Mouse (Mus musculus) thymus, adult 2 months (tissue): ENCODE results near the gene Tedc2. TPM values are rescaled to one million over a fixed set of nuclear protein-coding genes. Genes with fewer than 3 reads are reported as not detected.

ENCODE experiments used
- DNase-seq: peaks from one replicate; pipeline ENCODE4 v3.0.0; 2021
- H3K27ac ChIP-seq: fragments of 200-500 bp; 2 replicates; pipeline ENCODE4 v1.5.1; 2012; ENCODE audit warnings: low read length, control low read depth; ENCODE audit not compliant: control insufficient read depth, insufficient read depth
- H3K27me3 ChIP-seq: fragments of 200-500 bp; 2 replicates; pipeline ENCODE4 v1.6.1; 2012; ENCODE audit warnings: mild to moderate bottlenecking, low read length, moderate library complexity, mixed read lengths; ENCODE audit not compliant: control insufficient read depth, insufficient read depth
- H3K36me3 ChIP-seq: fragments of 200-500 bp; 2 replicates; pipeline ENCODE4 v1.6.1; 2012; ENCODE audit warnings: mild to moderate bottlenecking, low read length, moderate library complexity; ENCODE audit not compliant: control insufficient read depth, insufficient read depth
- H3K4me1 ChIP-seq: fragments of 200-500 bp; replicated peaks from 2 replicates; pipeline ENCODE4 v1.6.1; 2012; ENCODE audit warnings: low read length; ENCODE audit not compliant: control insufficient read depth, insufficient read depth
- H3K4me3 ChIP-seq: fragments of 200-500 bp; 2 replicates; pipeline ENCODE4 v1.5.1; 2012; ENCODE audit warnings: mild to moderate bottlenecking, low read length, control low read depth, moderate library complexity; ENCODE audit not compliant: control insufficient read depth, insufficient read depth
- CTCF ChIP-seq: fragments of 200-500 bp; IDR thresholded peaks from 2 replicates; pipeline ENCODE4 v1.5.1; 2012; ENCODE audit warnings: mild to moderate bottlenecking, control low read depth, low read length, moderate library complexity, borderline replicate concordance; ENCODE audit not compliant: control insufficient read depth, poor library complexity, insufficient read depth; ENCODE audit errors: extremely low read depth
- POLR2A ChIP-seq: fragments of 200-500 bp; IDR thresholded peaks from 2 replicates; pipeline ENCODE4 v1.6.1; 2012; ENCODE audit warnings: mild to moderate bottlenecking, low read length, control low read depth, moderate library complexity; ENCODE audit not compliant: control insufficient read depth, poor library complexity, insufficient read depth; ENCODE audit errors: extremely low read depth
- WGBS: fragments of 180-500 bp; shearing (Covaris S2); methylation state at CpG from one replicate; pipeline ENCODE4 v1.1.7; 2018; 5-methylcytosine and 5-hydroxymethylcytosine counted together
- polyA plus RNA-seq: library from polyadenylated mRNA; depleted of rRNA; stranded (reverse); fragments of >200 nt; gene quantifications from 2 replicates; pipeline ENCODE4 v1.2.3, GENCODE M21; 2012

The Tedc2 gene
- polyA plus RNA-seq, 1 experiment: 20.0 TPM

DNA sequence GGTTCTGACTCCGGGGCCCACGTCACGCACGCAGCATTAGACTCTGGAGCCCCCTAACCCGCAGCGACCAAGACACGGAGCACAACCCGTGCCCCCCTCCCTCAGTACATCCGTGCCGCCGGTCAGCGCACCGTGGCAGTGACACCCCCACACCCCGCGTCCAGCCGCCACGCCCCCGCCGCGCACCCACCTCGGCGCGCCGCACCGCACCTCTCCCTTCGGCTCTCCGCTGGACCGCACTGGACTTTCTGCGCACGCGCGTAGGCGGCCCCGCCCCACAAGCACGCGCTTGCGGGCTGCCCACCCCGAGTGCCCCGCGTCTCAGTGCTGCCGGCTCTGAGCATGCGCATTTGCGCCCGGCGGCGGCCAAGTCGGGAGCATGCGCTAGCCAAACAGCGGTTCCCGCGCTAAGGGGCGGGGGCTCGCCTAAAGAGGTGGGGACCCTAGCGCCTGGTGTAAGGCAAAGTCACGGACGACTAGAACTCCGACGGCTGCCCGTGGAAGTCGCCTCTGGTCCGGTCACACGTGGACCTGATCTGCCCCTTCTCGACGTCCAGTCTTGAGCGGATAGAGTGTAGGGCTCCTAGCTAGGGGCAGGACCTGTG lies 15.3 kb downstream of the Tedc2 start, which contains the start of gene Tbc1d24:
TSS of gene Tbc1d24 (minus strand) at position 279 of the 605 bp plus-strand sequence.
- Histone ChIP-seq H3K4me1 (peaks cover 27% of the 10 kb centered on the region), H3K27ac (no peak within 1 kb of the TSS), H3K4me3 (peak within 1 kb of the TSS; percentile 81), H3K27me3 (peaks cover 11% of the 10 kb centered on the region; the same call in 1 of the 2 replicates), H3K36me3 (no peaks in the 10 kb centered on the region)
- peak; percentile 85 for DNase-seq
- TF ChIP-seq CTCF (no peak), POLR2A (no peak)
- 1% methylated on average over 65 of the region's 65 CpGs for WGBS

DNA sequence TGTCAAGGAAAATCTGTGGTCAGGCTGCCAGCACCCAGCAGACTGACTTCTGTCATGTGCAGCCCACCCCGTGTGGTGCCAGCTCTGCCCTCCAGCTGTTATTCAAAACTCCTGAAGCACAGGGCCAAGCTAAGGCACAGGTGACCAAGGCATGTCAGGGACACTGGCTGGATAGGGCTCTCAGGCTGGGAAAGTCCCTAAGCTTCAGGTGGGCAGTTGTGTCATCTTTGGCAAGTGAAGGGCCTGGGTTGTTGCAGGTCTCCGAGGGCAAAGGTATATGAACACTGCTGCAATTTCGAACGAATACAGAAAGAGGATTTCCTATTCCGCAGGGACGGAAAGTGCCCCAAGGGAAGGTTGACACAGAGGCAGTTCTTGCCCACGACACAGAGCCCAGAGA lies 15.8 kb downstream of the Tedc2 start:
- Histone ChIP-seq H3K27me3 (peaks cover 11% of the 10 kb centered on the region; the same call in 1 of the 2 replicates), H3K36me3 (no peaks in the 10 kb centered on the region), H3K4me3 (peak overlapping the region; percentile 81), H3K4me1 (peaks cover 27% of the 10 kb centered on the region), H3K27ac (no peak overlapping the region)
- DNase-seq: no peak
- TF ChIP-seq POLR2A (no peak), CTCF (no peak)
- 4% methylated on average over 7 of the region's 7 CpGs for WGBS

DNA sequence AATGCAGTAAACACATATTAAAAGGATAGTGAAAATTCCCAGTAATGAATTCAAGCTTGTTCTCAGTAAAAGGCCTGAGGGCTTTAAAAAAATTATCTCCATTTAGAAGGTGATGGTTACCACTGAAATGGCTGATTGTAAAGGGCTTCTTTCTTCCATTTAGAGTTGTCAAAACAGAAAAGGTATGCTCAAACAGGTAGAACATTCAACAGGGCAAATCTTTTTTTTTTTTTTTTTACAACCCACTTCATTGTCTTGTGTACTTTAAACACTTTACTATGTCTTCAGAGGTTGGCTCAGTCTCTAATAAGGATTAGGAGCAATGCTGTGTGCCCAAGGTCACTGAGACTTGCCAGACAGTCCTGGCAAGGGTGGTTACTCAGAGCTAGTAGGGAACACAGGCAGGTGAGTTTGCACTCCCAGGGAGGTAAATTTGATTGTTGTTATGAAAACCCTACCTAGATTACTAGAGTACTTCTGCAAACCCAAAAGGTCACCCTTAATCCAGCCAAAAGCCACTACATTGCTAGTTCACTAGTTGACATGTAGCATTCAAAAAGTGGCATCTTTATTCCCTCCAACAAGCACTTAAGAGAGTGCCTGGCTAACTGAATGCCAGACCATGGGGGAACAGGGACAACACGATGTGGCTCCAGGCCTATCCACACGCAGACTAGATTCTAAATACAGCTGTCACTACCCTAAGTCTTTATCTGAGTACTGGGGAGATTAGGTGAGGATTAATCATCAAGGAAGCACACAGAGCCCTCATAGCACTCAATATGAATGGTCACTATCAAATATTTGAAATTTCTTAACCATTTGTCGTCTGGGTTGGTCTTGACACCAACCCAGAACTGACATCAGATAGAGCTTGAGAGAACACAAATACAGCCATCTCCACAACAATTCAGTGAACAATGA lies 16.8 kb downstream of the Tedc2 start:
- H3K27ac ChIP-seq: no peak overlapping the region
- peaks cover 9% of the 10 kb centered on the region; the same call in 1 of the 2 replicates for H3K27me3 ChIP-seq
- TF ChIP-seq CTCF: no peak
- TF ChIP-seq POLR2A: no peak
- 95% methylated on average over 3 of the region's 3 CpGs for WGBS
- no peaks in the 10 kb centered on the region for H3K36me3 ChIP-seq
- peaks cover 25% of the 10 kb centered on the region for H3K4me1 ChIP-seq
- H3K4me3 ChIP-seq: no peak overlapping the region
- DNase-seq: no peak

DNA sequence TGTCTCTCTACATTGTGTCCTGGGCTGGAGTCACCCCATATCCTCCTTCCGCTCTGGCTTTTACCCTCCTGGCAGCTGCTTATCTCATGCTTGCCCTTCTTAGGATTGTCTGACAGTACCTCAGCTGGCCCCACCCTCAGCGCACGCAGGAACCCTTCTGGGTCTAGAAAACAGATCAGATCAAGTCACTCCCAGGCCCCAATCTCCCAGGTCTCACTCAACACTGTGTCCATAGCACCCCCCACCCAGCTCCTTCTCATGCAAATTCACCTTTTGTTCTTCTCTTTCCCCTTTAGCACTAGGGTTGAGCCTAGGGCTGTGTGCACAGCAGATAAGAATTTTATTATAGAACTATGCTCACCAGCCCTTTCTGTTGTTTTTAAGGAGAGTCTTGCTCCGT lies 17.6 kb downstream of the Tedc2 start:
- WGBS: 94% methylated on average over 4 of the region's 4 CpGs
- Histone ChIP-seq H3K27ac (no peak overlapping the region), H3K4me1 (peaks cover 20% of the 10 kb centered on the region), H3K4me3 (no peak overlapping the region), H3K27me3 (peaks cover 2% of the 10 kb centered on the region; the same call in 1 of the 2 replicates), H3K36me3 (no peaks in the 10 kb centered on the region)
- no peak for DNase-seq
- TF ChIP-seq CTCF (no peak), POLR2A (no peak)

DNA sequence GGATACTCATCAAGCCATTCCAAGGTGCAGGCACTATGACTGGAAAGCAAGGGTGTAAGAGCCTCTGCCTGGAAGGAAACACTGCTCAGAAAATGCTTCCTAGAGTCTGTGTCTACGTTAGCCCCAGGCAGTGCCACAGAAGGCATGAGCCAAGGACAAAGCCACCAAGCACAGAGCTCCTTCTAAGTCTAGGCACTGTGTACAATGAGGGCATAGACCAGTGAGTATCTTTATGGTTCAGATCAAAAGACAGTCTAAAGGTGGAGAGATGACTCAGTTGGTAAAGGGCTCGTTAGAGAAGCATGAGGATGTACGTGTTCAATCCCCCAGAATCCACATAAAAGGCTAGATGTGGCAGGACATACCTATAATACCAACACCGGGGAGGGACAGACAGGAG lies 19.6 kb downstream of the Tedc2 start:
- Histone ChIP-seq H3K4me3 (no peak overlapping the region), H3K27me3 (no peaks in the 10 kb centered on the region; the same call in 1 of the 2 replicates), H3K27ac (no peak overlapping the region), H3K36me3 (no peaks in the 10 kb centered on the region), H3K4me1 (peaks cover 13% of the 10 kb centered on the region)
- no peak for DNase-seq
- 78% methylated on average over 4 of the region's 4 CpGs for WGBS
- no peak for TF ChIP-seq POLR2A
- TF ChIP-seq CTCF: no peak

DNA sequence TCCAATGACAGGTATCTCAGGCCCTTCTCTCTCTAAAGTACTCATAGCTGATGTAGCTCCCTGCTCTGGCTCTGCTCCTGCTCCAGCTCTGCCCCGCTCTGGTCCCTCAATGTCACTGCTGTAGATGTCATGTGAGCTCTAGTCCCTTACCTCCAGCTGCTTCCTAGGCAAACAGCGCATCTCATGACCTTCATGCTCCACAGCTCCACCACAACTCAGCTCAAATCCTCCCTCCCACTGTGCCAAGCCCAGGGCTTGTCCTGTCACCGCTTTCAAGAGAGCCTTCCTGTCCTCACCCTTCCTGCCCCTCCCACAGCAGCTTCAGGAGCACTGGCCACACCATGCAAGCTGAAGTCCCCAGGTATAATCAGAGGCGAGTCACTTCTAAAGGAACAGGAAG lies 20.9 kb downstream of the Tedc2 start:
- no peaks in the 10 kb centered on the region for H3K27me3 ChIP-seq
- 90% methylated on average over 4 of the region's 4 CpGs for WGBS
- no peaks in the 10 kb centered on the region for H3K36me3 ChIP-seq
- TF ChIP-seq POLR2A: no peak
- no peak for TF ChIP-seq CTCF
- H3K4me3 ChIP-seq: no peak overlapping the region
- H3K4me1 ChIP-seq: peaks cover 2% of the 10 kb centered on the region
- no peak overlapping the region for H3K27ac ChIP-seq
- DNase-seq: no peak
